Mouse (Mus musculus): Measurements from ENCODE around the gene Reln. TPM values are rescaled to one million over a fixed set of nuclear protein-coding genes. Genes with fewer than 3 reads are reported as not detected.

Reln gene
- total RNA-seq (2014; rRNA removed) (155 and 208 TPM in 2 replicates), polyA plus RNA-seq (2015; fragmentation: Nextera tagmentation; extraction: Ambion mirVana) (35.6 and 40.5 TPM in 2 replicates)

GRCm38 (mm10) chr5:22344556-22344975, at the start of gene Reln:
TSS of gene Reln (minus strand) at chr5:22344702.
- H3K4me3 ChIP-seq (ENCODE audit: low read depth, low read length) = peak within 1 kb of the TSS; percentile 69
- no peak for TF ChIP-seq CTCF (IDR thresholded peaks at IDR 0.05; ENCODE audit: low read depth)
- H3K36me3 ChIP-seq (ENCODE audit: insufficient read depth) = no peaks in the 10 kb centered on the region
- H3K4me1 ChIP-seq (ENCODE audit: insufficient read depth) = no peaks in the 10 kb centered on the region
- ATAC-seq (peak; percentile 85), DNase-seq (peak; percentile 78)
- peak within 1 kb of the TSS; percentile 74 for H3K9ac ChIP-seq
- H3K4me2 ChIP-seq (ENCODE audit: low read depth) = peak within 1 kb of the TSS; percentile 86
- no peaks in the 10 kb centered on the region for H3K9me3 ChIP-seq (ENCODE audit: low read length)
- peak within 1 kb of the TSS; percentile 73 for H3K27ac ChIP-seq (ENCODE audit: low read depth, low read length)
- peaks cover 18% of the 10 kb centered on the region for H3K27me3 ChIP-seq (ENCODE audit: insufficient read depth, low read length)
- WGBS = 11% methylated on average over 46 of the region's 68 CpGs

DNA sequence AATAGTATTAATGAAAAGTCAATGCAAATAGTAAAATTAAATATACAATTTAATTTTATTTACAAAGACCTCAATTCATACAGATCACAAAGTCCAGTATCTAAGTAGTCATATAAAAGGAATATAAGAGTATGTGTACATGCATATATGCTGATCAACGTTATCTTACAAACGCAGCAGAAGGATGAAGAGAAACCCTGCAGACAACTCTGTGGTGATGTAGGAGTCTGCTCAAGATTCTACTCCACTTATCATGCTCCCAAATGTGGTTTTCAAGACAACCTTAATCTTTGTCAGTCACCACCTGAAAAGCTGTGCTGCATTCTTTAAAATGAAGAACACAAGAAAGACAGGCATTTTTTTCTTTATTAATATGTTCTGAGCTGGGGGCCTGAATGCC, 44.0 kb upstream of the Reln start:
- WGBS = 90% methylated on average over 2 of the region's 2 CpGs
- no peaks in the 10 kb centered on the region for H3K36me3 ChIP-seq (ENCODE audit: insufficient read depth)
- no peak overlapping the region for H3K9ac ChIP-seq
- no peaks in the 10 kb centered on the region for H3K4me1 ChIP-seq (ENCODE audit: insufficient read depth)
- H3K27me3 ChIP-seq (ENCODE audit: insufficient read depth, low read length) = no peaks in the 10 kb centered on the region
- no peak overlapping the region for H3K4me3 ChIP-seq (ENCODE audit: low read depth, low read length)
- no peak overlapping the region for H3K27ac ChIP-seq (ENCODE audit: low read depth, low read length)
- no peak for ATAC-seq
- H3K4me2 ChIP-seq (ENCODE audit: low read depth) = no peak overlapping the region
- DNase-seq = no peak
- no peaks in the 10 kb centered on the region for H3K9me3 ChIP-seq (ENCODE audit: low read length)
- TF ChIP-seq CTCF (IDR thresholded peaks at IDR 0.05; ENCODE audit: low read depth) = no peak

GRCm38 (mm10) chr5:22360510-22360909, 16.0 kb upstream of the Reln start:
- 43% methylated on average over 9 of the region's 9 CpGs for WGBS
- no peak for TF ChIP-seq CTCF (IDR thresholded peaks at IDR 0.05; ENCODE audit: low read depth)

DNA sequence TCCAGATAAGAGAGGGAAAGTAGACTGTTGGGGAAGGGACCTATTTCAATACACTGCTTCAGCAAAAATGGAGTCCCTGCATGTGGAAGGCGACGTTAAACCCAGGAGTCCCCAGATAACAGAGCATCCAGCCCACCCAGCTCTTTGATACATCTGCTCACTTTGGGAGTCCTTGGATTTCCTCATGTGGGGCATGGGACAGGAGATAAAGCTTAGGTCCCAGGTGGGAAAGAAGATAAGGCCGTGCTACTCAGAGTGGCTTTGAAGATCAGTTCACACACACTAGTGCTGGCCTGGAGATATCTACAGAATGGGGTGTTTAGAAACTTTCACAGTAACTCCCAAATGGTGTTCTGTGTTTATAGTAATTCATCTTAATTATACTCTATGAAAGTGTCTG, 3.9 kb upstream of the Reln start:
- Histone ChIP-seq H3K4me2 (ENCODE audit: low read depth) (no peak overlapping the region), H3K4me1 (ENCODE audit: insufficient read depth) (no peaks in the 10 kb centered on the region), H3K27me3 (ENCODE audit: insufficient read depth, low read length) (peaks cover 11% of the 10 kb centered on the region; the same call in 1 of the 2 replicates), H3K9ac (no peak overlapping the region), H3K36me3 (ENCODE audit: insufficient read depth) (no peaks in the 10 kb centered on the region), H3K4me3 (ENCODE audit: low read depth, low read length) (no peak overlapping the region), H3K27ac (ENCODE audit: low read depth, low read length) (no peak overlapping the region), H3K9me3 (ENCODE audit: low read length) (no peaks in the 10 kb centered on the region)
- ATAC-seq = no peak
- no peak for DNase-seq
- 91% methylated on average over 3 of the region's 3 CpGs for WGBS
- TF ChIP-seq CTCF (IDR thresholded peaks at IDR 0.05; ENCODE audit: low read depth) = no peak

More at GRCm38 (mm10) chr5:22360510-22360909, 16.0 kb upstream of the Reln start:
- ATAC-seq (no peak), DNase-seq (no peak)
- Histone ChIP-seq H3K4me1 (ENCODE audit: insufficient read depth) (no peaks in the 10 kb centered on the region), H3K36me3 (ENCODE audit: insufficient read depth) (no peaks in the 10 kb centered on the region), H3K9ac (no peak overlapping the region), H3K27me3 (ENCODE audit: insufficient read depth, low read length) (no peaks in the 10 kb centered on the region), H3K9me3 (ENCODE audit: low read length) (no peaks in the 10 kb centered on the region), H3K27ac (ENCODE audit: low read depth, low read length) (no peak overlapping the region), H3K4me3 (ENCODE audit: low read depth, low read length) (no peak overlapping the region), H3K4me2 (ENCODE audit: low read depth) (no peak overlapping the region; the same call in 1 of the 2 replicates)

DNA sequence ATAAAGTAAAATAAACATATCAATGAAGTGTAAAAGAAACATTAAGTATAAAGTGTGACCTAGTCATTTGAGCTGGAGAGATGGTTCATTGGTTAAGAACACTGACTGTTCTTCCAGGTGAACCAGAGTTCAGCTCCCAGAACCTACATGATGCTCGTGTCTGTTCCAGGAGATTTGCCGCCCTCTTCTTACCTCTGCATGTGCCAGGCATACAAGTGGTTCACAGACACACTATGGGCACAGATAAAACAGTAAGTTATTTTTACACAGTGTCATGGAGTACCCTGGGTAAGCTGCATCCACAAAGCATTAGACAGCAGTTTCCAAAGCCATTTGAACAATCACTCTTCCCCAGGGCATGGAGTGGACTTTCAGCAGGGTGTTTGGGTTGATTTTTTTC, 3.2 kb upstream of the Reln start:
- 77% methylated on average over 2 of the region's 2 CpGs for WGBS
- Histone ChIP-seq H3K4me1 (ENCODE audit: insufficient read depth) (no peaks in the 10 kb centered on the region), H3K4me3 (ENCODE audit: low read depth, low read length) (no peak overlapping the region), H3K36me3 (ENCODE audit: insufficient read depth) (no peaks in the 10 kb centered on the region), H3K4me2 (ENCODE audit: low read depth) (no peak overlapping the region), H3K27ac (ENCODE audit: low read depth, low read length) (no peak overlapping the region), H3K9ac (no peak overlapping the region), H3K27me3 (ENCODE audit: insufficient read depth, low read length) (peaks cover 15% of the 10 kb centered on the region), H3K9me3 (ENCODE audit: low read length) (no peaks in the 10 kb centered on the region)
- DNase-seq (no peak), ATAC-seq (no peak)
- no peak for TF ChIP-seq CTCF (IDR thresholded peaks at IDR 0.05; ENCODE audit: low read depth)

GRCm38 (mm10) chr5:22345894-22346635, 1.6 kb upstream of the Reln start:
- no peak overlapping the region; the same call in 1 of the 2 replicates for H3K27ac ChIP-seq (ENCODE audit: low read depth, low read length)
- no peak overlapping the region for H3K9ac ChIP-seq
- H3K4me2 ChIP-seq (ENCODE audit: low read depth) = peak overlapping the region; percentile 86
- H3K9me3 ChIP-seq (ENCODE audit: low read length) = no peaks in the 10 kb centered on the region
- DNase-seq = no peak
- peaks cover 18% of the 10 kb centered on the region for H3K27me3 ChIP-seq (ENCODE audit: insufficient read depth, low read length)
- WGBS = 31% methylated on average over 14 of the region's 14 CpGs
- no peak for ATAC-seq
- H3K4me1 ChIP-seq (ENCODE audit: insufficient read depth) = no peaks in the 10 kb centered on the region
- no peak for TF ChIP-seq CTCF (IDR thresholded peaks at IDR 0.05; ENCODE audit: low read depth)
- no peaks in the 10 kb centered on the region for H3K36me3 ChIP-seq (ENCODE audit: insufficient read depth)
- peak overlapping the region; percentile 69 for H3K4me3 ChIP-seq (ENCODE audit: low read depth, low read length)

GRCm38 (mm10) chr5:22344976-22345651, 612 bp upstream of the Reln start:
- Histone ChIP-seq H3K4me2 (ENCODE audit: low read depth) (peak overlapping the region; percentile 86), H3K4me3 (ENCODE audit: low read depth, low read length) (peak overlapping the region; percentile 69), H3K27me3 (ENCODE audit: insufficient read depth, low read length) (peaks cover 18% of the 10 kb centered on the region), H3K27ac (ENCODE audit: low read depth, low read length) (peak overlapping the region; percentile 73), H3K9me3 (ENCODE audit: low read length) (no peaks in the 10 kb centered on the region), H3K36me3 (ENCODE audit: insufficient read depth) (no peaks in the 10 kb centered on the region), H3K9ac (peak overlapping the region; percentile 74), H3K4me1 (ENCODE audit: insufficient read depth) (no peaks in the 10 kb centered on the region)
- DNase-seq = peak; percentile 58
- WGBS = 8% methylated on average over 56 of the region's 58 CpGs
- no peak for TF ChIP-seq CTCF (IDR thresholded peaks at IDR 0.05; ENCODE audit: low read depth)
- peak; percentile 30 for ATAC-seq

Data from forebrain, postnatal 0 days (tissue).